Mouse (Mus musculus) embryonic facial prominence, embryonic 12.5 days (tissue): ENCODE data around the gene Cnih3. TPM values are rescaled to one million over a fixed set of nuclear protein-coding genes. Genes with fewer than 3 reads are reported as not detected.

Experiments used
- ATAC-seq: fragments of 200-750 bp; cut with Nextera tagmentation; 2 replicates; pipeline ENCODE4 v1.8.0; 2017; ENCODE audit not compliant: insufficient number of reproducible peaks, insufficient read depth, low FRiP score, low TSS enrichment
- H3K27ac ChIP-seq: fragments of 300-500 bp; sonication (generic); 2 replicates; pipeline ENCODE4 v1.5.1; 2016; ENCODE audit warnings: mild to moderate bottlenecking
- H3K27me3 ChIP-seq: fragments of 300-500 bp; sonication (generic); 2 replicates; pipeline ENCODE4 v1.6.1; 2016; ENCODE audit warnings: mild to moderate bottlenecking, moderate library complexity
- H3K36me3 ChIP-seq: fragments of 300-500 bp; sonication (generic); 2 replicates; pipeline ENCODE4 v1.6.1; 2016; ENCODE audit warnings: mild to moderate bottlenecking
- H3K4me1 ChIP-seq: fragments of 300-500 bp; sonication (generic); 2 replicates; pipeline ENCODE4 v1.6.1; 2016
- H3K4me2 ChIP-seq: fragments of 300-500 bp; sonication (generic); replicated peaks from 2 replicates; pipeline ENCODE4 v1.6.1; 2016; ENCODE audit warnings: mild to moderate bottlenecking, moderate library complexity
- H3K4me3 ChIP-seq: fragments of 300-500 bp; sonication (generic); 2 replicates; pipeline ENCODE4 v1.5.1; 2016; ENCODE audit warnings: mild to moderate bottlenecking
- H3K9ac ChIP-seq: fragments of 300-500 bp; sonication (generic); 2 replicates; pipeline ENCODE4 v1.6.1; 2016; ENCODE audit warnings: mild to moderate bottlenecking, moderate library complexity
- H3K9me3 ChIP-seq: fragments of 300-500 bp; sonication (generic); 2 replicates; pipeline ENCODE4 v1.6.1; 2016; ENCODE audit warnings: mild to moderate bottlenecking, moderate library complexity
- WGBS: fragments of 180-500 bp; shearing (Covaris S2); methylation state at CpG from one replicate; pipeline ENCODE4 v1.1.7; 2016; 5-methylcytosine and 5-hydroxymethylcytosine counted together
- polyA plus RNA-seq: library from polyadenylated mRNA; unstranded; fragments of >200 nt; fragmentation: Nextera tagmentation; extraction: Ambion mirVana; gene quantifications from 2 replicates; pipeline ENCODE4 v1.2.1, GENCODE M21; 2016

Gene Cnih3
- 0.54 and 0.70 TPM in 2 replicates for polyA plus RNA-seq

- H3K4me1 ChIP-seq = peaks cover 21% of the 10 kb centered on the region
- H3K27ac ChIP-seq = no peak within 1 kb of the TSS
- no peaks in the 10 kb centered on the region for H3K9me3 ChIP-seq
- H3K4me3 ChIP-seq = peak within 1 kb of the TSS; percentile 56
- WGBS = under 1% methylated on average over 76 of the region's 78 CpGs
- H3K36me3 ChIP-seq = no peaks in the 10 kb centered on the region
- ATAC-seq = peak; percentile 64; the same call in 1 of the 2 replicates
- peaks cover 60% of the 10 kb centered on the region for H3K27me3 ChIP-seq
- H3K4me2 ChIP-seq = peak within 1 kb of the TSS; percentile 99
- H3K9ac ChIP-seq = peak within 1 kb of the TSS; percentile 55
Observed at GRCm38 (mm10) chr1:181352367-181353199, at the start of gene Cnih3. TSS of gene Cnih3 (plus strand) at chr1:181352628.

- Histone ChIP-seq H3K9me3 (no peaks in the 10 kb centered on the region), H3K27me3 (no peaks in the 10 kb centered on the region), H3K4me1 (no peaks in the 10 kb centered on the region), H3K4me3 (no peak overlapping the region), H3K27ac (no peak overlapping the region), H3K36me3 (no peaks in the 10 kb centered on the region), H3K9ac (no peak overlapping the region), H3K4me2 (no peak overlapping the region)
- no peak for ATAC-seq
- WGBS = 82% methylated on average over 3 of the region's 3 CpGs
Observed at GRCm38 (mm10) chr1:181307981-181308380, 44.4 kb upstream of the Cnih3 start.

DNA sequence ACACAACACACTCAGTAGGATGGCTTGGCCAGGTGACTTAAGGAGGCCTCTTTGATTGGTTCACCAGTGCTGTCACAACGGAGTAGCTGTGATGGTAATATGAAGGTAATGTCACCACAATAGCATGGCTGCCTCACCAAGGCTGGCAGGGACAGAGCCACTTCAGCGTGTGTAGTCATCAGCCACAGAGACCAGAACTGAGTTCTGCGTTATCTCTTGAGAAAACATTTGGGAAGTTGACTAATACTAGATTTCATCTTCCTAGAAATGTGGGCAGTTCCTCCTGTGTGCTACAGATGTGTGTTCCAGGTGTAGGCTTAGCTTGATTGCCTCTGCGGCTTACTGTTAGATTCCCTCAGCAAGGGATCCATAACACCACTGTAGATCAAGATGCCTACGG lies 41.7 kb upstream of the Cnih3 start:
- no peaks in the 10 kb centered on the region for H3K9me3 ChIP-seq
- ATAC-seq = no peak
- WGBS = 89% methylated on average over 5 of the region's 5 CpGs
- no peaks in the 10 kb centered on the region for H3K36me3 ChIP-seq
- no peak overlapping the region for H3K4me2 ChIP-seq
- 0 out of 2 replicates have a peak, but pooled peaks cover 3% of the 10 kb centered on the region for H3K4me1 ChIP-seq
- no peak overlapping the region for H3K9ac ChIP-seq
- no peak overlapping the region for H3K4me3 ChIP-seq
- no peak overlapping the region for H3K27ac ChIP-seq
- no peaks in the 10 kb centered on the region for H3K27me3 ChIP-seq

- Histone ChIP-seq H3K27me3 (no peaks in the 10 kb centered on the region), H3K9ac (no peak overlapping the region), H3K4me3 (no peak overlapping the region), H3K27ac (no peak overlapping the region), H3K36me3 (no peaks in the 10 kb centered on the region), H3K4me2 (no peak overlapping the region), H3K9me3 (no peaks in the 10 kb centered on the region), H3K4me1 (0 out of 2 replicates have a peak, but pooled peaks cover 3% of the 10 kb centered on the region)
- no peak for ATAC-seq
- WGBS = 93% methylated on average over 15 of the region's 15 CpGs
Observed at GRCm38 (mm10) chr1:181312115-181313045, 40.0 kb upstream of the Cnih3 start.

DNA sequence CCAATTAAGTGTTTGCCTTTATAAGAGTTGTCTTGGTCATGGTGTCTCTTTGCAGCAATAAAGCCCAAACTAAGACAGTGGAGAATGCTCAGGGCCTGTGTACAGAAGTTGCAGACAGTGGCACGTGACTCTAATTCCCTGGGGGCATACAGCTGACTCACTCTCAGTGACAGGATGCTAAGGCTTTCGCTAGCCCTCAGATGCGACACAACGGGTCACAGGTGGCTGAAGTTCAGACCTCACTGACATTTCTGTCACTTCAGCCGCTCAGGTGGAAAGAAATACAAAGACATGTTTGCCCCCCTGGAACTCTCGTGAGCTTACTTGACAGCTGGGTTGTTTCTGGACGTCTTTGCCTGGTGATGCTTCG lies 39.4 kb upstream of the Cnih3 start:
- no peaks in the 10 kb centered on the region for H3K27me3 ChIP-seq
- 0 out of 2 replicates have a peak, but pooled peaks cover 3% of the 10 kb centered on the region for H3K4me1 ChIP-seq
- no peak overlapping the region for H3K4me2 ChIP-seq
- no peak overlapping the region for H3K9ac ChIP-seq
- no peaks in the 10 kb centered on the region for H3K9me3 ChIP-seq
- 77% methylated on average over 8 of the region's 8 CpGs for WGBS
- ATAC-seq = no peak
- no peaks in the 10 kb centered on the region for H3K36me3 ChIP-seq
- H3K27ac ChIP-seq = no peak overlapping the region
- no peak overlapping the region for H3K4me3 ChIP-seq

GRCm38 (mm10) chr1:181314301-181314700 lies 38.1 kb upstream of the Cnih3 start:
- no peaks in the 10 kb centered on the region for H3K9me3 ChIP-seq

DNA sequence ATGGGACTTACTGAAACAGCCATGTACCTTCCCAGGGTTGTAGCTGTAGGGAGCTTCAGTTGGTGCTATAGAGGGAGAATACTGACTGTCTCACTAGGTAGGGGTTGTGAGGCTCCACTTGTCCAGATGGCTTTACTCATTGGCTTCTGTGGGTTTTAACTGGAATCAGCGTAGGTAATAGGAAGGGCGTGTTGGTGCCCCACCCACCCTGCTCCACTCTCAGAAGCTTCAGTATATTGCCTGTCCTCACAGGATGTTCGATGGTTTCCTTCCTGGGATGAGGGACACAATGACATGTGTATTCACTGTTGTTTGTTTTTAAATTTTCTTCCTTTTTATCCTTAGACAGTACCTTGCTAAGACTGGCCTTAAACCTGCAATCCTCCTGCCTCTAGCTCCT lies 37.1 kb upstream of the Cnih3 start:
- 0 out of 2 replicates have a peak, but pooled peaks cover 3% of the 10 kb centered on the region for H3K4me1 ChIP-seq
- no peaks in the 10 kb centered on the region for H3K27me3 ChIP-seq
- H3K9ac ChIP-seq = no peak overlapping the region
- no peak for ATAC-seq
- H3K9me3 ChIP-seq = no peaks in the 10 kb centered on the region
- 84% methylated on average over 3 of the region's 3 CpGs for WGBS
- no peak overlapping the region for H3K27ac ChIP-seq
- no peak overlapping the region for H3K4me2 ChIP-seq
- no peaks in the 10 kb centered on the region for H3K36me3 ChIP-seq
- H3K4me3 ChIP-seq = no peak overlapping the region

More at GRCm38 (mm10) chr1:181314301-181314700, 38.1 kb upstream of the Cnih3 start:
- Histone ChIP-seq H3K27ac (no peak overlapping the region), H3K36me3 (no peaks in the 10 kb centered on the region), H3K4me3 (no peak overlapping the region), H3K4me2 (no peak overlapping the region), H3K27me3 (no peaks in the 10 kb centered on the region), H3K9ac (no peak overlapping the region), H3K4me1 (0 out of 2 replicates have a peak, but pooled peaks cover 3% of the 10 kb centered on the region)
- no peak for ATAC-seq
- WGBS = 68% methylated on average over 10 of the region's 10 CpGs

- no peak overlapping the region for H3K27ac ChIP-seq
- no peak for ATAC-seq
- no peaks in the 10 kb centered on the region for H3K27me3 ChIP-seq
- no peaks in the 10 kb centered on the region for H3K9me3 ChIP-seq
- WGBS = 83% methylated on average over 5 of the region's 5 CpGs
- no peaks in the 10 kb centered on the region for H3K36me3 ChIP-seq
- no peak overlapping the region for H3K4me2 ChIP-seq
- 0 out of 2 replicates have a peak, but pooled peaks cover 3% of the 10 kb centered on the region for H3K4me1 ChIP-seq
- H3K4me3 ChIP-seq = no peak overlapping the region
- no peak overlapping the region for H3K9ac ChIP-seq
Observed at GRCm38 (mm10) chr1:181316571-181316970, 35.9 kb upstream of the Cnih3 start.

GRCm38 (mm10) chr1:181319466-181319865 lies 33.0 kb upstream of the Cnih3 start:
- no peaks in the 10 kb centered on the region for H3K4me1 ChIP-seq
- no peaks in the 10 kb centered on the region for H3K27me3 ChIP-seq
- H3K4me2 ChIP-seq = no peak overlapping the region
- H3K36me3 ChIP-seq = no peaks in the 10 kb centered on the region
- H3K4me3 ChIP-seq = no peak overlapping the region
- no peaks in the 10 kb centered on the region for H3K9me3 ChIP-seq
- no peak overlapping the region for H3K27ac ChIP-seq
- whole genome bisulfite sequencing = 79% methylated on average over 6 of the region's 6 CpGs
- no peak for ATAC-seq
- no peak overlapping the region for H3K9ac ChIP-seq

- Histone ChIP-seq H3K4me2 (no peak overlapping the region), H3K4me3 (no peak overlapping the region), H3K9me3 (no peaks in the 10 kb centered on the region), H3K27ac (no peak overlapping the region), H3K4me1 (no peaks in the 10 kb centered on the region), H3K36me3 (no peaks in the 10 kb centered on the region), H3K9ac (no peak overlapping the region), H3K27me3 (no peaks in the 10 kb centered on the region)
- ATAC-seq = no peak
- WGBS = 91% methylated on average over 5 of the region's 5 CpGs
Observed at GRCm38 (mm10) chr1:181321149-181321548, 31.3 kb upstream of the Cnih3 start.

DNA sequence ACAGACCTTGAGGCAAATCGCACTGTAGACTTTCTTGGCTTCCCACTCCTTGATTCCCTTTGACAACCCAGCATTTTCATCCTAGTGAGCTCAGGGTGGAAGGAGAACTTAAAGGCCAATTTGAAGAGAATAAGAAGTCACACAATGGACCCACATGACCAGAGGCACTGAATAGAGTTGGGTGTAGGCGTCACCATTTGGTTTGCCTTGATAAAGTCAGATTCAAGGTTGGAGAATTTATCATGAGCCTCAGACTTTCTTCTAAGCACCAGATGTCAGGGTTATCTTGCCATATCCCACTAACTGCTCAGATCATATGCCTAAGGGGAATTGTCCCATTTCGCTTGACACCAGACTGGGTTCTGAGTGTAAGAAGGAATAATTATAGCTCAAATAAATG lies 29.3 kb upstream of the Cnih3 start:
- no peaks in the 10 kb centered on the region for H3K36me3 ChIP-seq
- no peaks in the 10 kb centered on the region for H3K4me1 ChIP-seq
- H3K27me3 ChIP-seq = no peaks in the 10 kb centered on the region
- no peak overlapping the region for H3K9ac ChIP-seq
- no peaks in the 10 kb centered on the region for H3K9me3 ChIP-seq
- H3K4me3 ChIP-seq = no peak overlapping the region
- no peak overlapping the region for H3K27ac ChIP-seq
- WGBS = 87% methylated on average over 3 of the region's 3 CpGs
- no peak for ATAC-seq
- H3K4me2 ChIP-seq = no peak overlapping the region
